Mouse (Mus musculus) C2C12 (cell line): ENCODE data around the gene Socs5. TPM values are rescaled to one million over a fixed set of nuclear protein-coding genes. Genes with fewer than 3 reads are reported as not detected.
"Not testable (repeated sequence)": the region's sequence is repeated elsewhere in the genome, so short reads cannot be mapped to it uniquely, and the experiment has no call there.

Experiments used
- H3K27me3 ChIP-seq: one replicate; pipeline ENCODE4 v1.6.1; 2011; ENCODE audit not compliant: control insufficient read depth, insufficient read depth, insufficient read length
- H3K36me3 ChIP-seq: one replicate; pipeline ENCODE4 v1.6.1; 2011; ENCODE audit not compliant: control insufficient read depth, insufficient read depth
- H3K4me3 ChIP-seq: one replicate; pipeline ENCODE4 v1.5.1; 2011; ENCODE audit warnings: mild to moderate bottlenecking, control low read depth; ENCODE audit not compliant: poor library complexity, insufficient read depth, severe bottlenecking
- H3K79me2 ChIP-seq: one replicate; pipeline ENCODE4 v1.6.1; 2011; ENCODE audit not compliant: control insufficient read depth, insufficient read depth
- H3K79me3 ChIP-seq: one replicate; pipeline ENCODE4 v1.6.1; 2011; ENCODE audit warnings: low read depth, control low read depth
- H3ac ChIP-seq: one replicate; pipeline ENCODE3; 2011; ENCODE audit warnings: low read depth; ENCODE audit not compliant: control insufficient read depth, insufficient read length
- CEBPB ChIP-seq: IDR thresholded peaks from one replicate; pipeline ENCODE4 v1.6.1; 2011; ENCODE audit warnings: low read depth, mild to moderate bottlenecking, control low read depth, moderate library complexity
- CTCF ChIP-seq: IDR thresholded peaks from one replicate; pipeline ENCODE4 v1.5.1; 2011; ENCODE audit not compliant: control insufficient read depth, insufficient read depth, insufficient read length
- FOSL1 ChIP-seq: IDR thresholded peaks from one replicate; pipeline ENCODE4 v1.8.0; 2011; ENCODE audit warnings: mild to moderate bottlenecking, low read length; ENCODE audit not compliant: poor library complexity, insufficient read depth, severe bottlenecking
- MAX ChIP-seq: IDR thresholded peaks from one replicate; pipeline ENCODE4 v1.6.1; 2011; ENCODE audit warnings: mild to moderate bottlenecking, control low read depth
- MYOD1 ChIP-seq: IDR thresholded peaks from one replicate; pipeline ENCODE4 v1.6.1; 2011; ENCODE audit warnings: low read depth; ENCODE audit not compliant: control insufficient read depth, insufficient read length
- MYOG ChIP-seq: IDR thresholded peaks from one replicate; pipeline ENCODE4 v1.6.1; 2011; ENCODE audit not compliant: control insufficient read depth, insufficient read length; ENCODE audit errors: extremely low read depth
- USF1 ChIP-seq: IDR thresholded peaks from one replicate; pipeline ENCODE4 v1.6.1; 2011; ENCODE audit warnings: low read depth, mild to moderate bottlenecking, control low read depth, moderate library complexity
- polyA plus RNA-seq: library from polyadenylated mRNA; unstranded; fragments of >200 nt; fragmentation: generic; extraction: Trizol; gene quantifications from one replicate; pipeline ENCODE4 v1.2.1, GENCODE M21; 2012; ENCODE audit warnings: missing spikeins

The Socs5 gene
- polyA plus RNA-seq, 1 experiment, result 20.1 TPM

DNA sequence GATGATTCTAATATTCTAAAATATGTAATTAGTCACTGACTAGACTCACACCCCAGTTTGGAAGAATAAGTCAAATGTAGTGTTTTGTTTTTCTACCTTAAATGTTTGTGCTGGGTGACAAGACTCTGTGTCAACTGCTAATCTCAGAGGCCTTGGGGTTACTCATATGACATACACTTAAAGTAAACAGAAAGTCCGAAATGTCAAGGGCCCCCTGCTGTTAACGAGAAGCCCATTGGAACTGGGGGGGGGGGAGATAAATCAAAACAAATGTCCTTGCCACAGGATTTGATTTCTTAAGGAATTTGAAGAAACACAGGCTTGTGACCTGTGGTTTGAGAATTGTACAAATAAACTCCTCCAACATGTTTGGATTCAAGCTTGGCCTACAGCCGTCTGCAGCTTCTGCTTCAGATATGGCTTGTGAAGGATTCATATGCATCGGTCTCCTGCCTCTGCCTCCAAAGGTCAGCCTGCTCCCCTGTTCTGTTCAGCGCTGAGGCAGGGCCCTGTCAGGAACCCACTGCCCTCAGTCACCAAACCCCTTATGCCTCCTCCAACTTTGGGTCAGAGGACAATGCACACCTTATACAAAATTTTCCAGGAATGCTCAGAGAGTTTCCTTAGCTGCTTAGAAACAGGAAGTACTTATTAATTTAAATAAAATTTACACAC, 34.6 kb upstream of the Socs5 start:
- Histone ChIP-seq H3K4me3 (no peak overlapping the region), H3K79me3 (no peaks in the 10 kb centered on the region), H3K79me2 (no peaks in the 10 kb centered on the region), H3K27me3 (no peaks in the 10 kb centered on the region), H3K36me3 (no peaks in the 10 kb centered on the region), H3ac (no peak overlapping the region)
- no peak for TF ChIP-seq MYOG
- no peak for TF ChIP-seq MYOD1
- TF ChIP-seq CEBPB, result no peak
- TF ChIP-seq USF1, result no peak
- no peak for TF ChIP-seq CTCF
- TF ChIP-seq MAX, result no peak
- no peak for TF ChIP-seq FOSL1

DNA sequence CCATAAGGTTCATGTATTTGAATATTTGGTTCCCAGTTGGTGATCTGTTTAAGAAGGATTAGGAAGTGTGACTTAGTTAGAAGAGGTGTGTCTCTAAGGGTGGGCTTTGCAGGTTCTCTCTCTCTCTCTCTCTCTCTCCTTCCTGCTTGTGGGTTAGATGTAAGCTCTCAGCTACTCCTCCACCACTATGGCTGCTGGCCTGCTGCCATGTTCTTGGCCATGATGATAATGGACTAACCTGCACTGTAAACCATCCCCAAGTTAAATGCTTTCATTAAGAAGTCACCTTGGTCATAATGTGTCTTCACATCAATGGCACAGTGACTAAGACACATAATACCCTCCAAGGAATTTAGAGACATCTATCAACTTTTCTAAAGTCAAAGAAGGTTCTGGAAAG, 34.0 kb upstream of the Socs5 start:
- Histone ChIP-seq H3ac (no peak overlapping the region), H3K36me3 (no peaks in the 10 kb centered on the region), H3K79me2 (no peaks in the 10 kb centered on the region), H3K27me3 (no peaks in the 10 kb centered on the region), H3K79me3 (no peaks in the 10 kb centered on the region), H3K4me3 (no peak overlapping the region)
- TF ChIP-seq MYOD1 (no peak), CTCF (no peak), MAX (no peak), FOSL1 (no peak), MYOG (no peak), USF1 (no peak), CEBPB (no peak)

DNA sequence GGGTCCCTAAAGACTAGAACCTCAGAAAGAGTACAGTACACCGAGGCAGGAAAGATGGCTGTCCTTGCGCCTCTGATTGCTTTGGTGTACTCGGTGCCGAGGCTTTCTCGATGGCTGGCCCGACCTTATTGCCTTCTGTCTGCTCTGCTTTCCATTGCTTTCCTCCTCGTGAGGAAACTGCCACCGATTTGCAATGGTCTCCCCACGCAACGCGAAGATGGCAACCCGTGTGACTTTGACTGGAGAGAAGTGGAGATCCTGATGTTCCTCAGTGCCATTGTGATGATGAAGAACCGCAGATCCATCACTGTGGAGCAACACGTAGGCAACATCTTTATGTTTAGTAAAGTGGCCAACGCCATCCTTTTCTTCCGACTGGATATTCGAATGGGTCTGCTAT, 29.3 kb upstream of the Socs5 start:
- H3K27me3 ChIP-seq, H3ac ChIP-seq, H3K79me3 ChIP-seq, H3K4me3 ChIP-seq, H3K79me2 ChIP-seq, H3K36me3 ChIP-seq: not testable (repeated sequence)

DNA sequence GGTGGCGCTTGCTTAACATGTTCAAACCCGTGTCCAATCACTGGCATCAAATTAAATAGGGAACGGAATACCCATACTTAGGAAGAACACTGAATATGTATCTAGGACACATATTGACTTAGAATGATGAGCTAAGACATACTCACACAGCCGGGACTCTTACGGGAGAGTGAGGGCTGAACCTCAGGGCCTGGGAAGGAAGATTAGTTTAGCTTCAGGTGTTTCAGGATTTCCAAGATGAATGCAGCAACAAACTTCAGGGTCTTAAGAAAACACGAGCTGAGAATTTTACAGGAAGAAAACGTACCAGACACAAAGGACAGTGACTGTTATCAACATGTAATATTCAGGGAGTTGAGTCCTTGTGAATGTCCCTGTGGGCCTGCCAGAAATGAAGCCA, 26.8 kb upstream of the Socs5 start:
- no peak overlapping the region for H3K4me3 ChIP-seq
- TF ChIP-seq MYOD1, result no peak
- TF ChIP-seq USF1, result no peak
- TF ChIP-seq FOSL1, result no peak
- TF ChIP-seq MAX, result no peak
- no peak for TF ChIP-seq CEBPB
- no peak for TF ChIP-seq CTCF
- TF ChIP-seq MYOG, result no peak
- H3K79me3 ChIP-seq, result no peaks in the 10 kb centered on the region
- no peak overlapping the region for H3ac ChIP-seq
- no peaks in the 10 kb centered on the region for H3K27me3 ChIP-seq
- H3K36me3 ChIP-seq, result no peaks in the 10 kb centered on the region
- H3K79me2 ChIP-seq, result no peaks in the 10 kb centered on the region

DNA sequence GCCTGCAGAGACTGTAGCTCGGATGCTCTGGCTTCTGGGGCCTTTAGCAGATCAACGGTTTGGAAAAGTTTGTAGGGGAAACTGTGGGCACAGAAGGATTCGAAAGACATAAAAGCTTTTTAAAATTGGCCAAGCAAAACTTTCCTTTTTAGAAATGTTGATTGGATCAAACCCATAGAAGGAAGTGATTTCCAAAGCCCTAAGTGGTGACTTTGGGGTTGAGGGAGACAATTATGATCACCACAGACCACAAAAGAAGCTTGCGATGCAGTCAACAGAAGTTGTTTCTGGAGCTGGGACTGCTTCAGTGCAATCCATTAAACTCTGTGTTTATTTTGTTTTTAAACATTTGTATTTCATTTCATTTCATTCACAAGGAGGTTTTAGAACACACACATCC, 24.9 kb upstream of the Socs5 start:
- no peaks in the 10 kb centered on the region for H3K79me3 ChIP-seq
- no peak for TF ChIP-seq MYOD1
- TF ChIP-seq FOSL1, result no peak
- TF ChIP-seq CEBPB, result no peak
- TF ChIP-seq USF1, result no peak
- TF ChIP-seq MYOG, result no peak
- no peak for TF ChIP-seq MAX
- no peaks in the 10 kb centered on the region for H3K79me2 ChIP-seq
- H3ac ChIP-seq, result no peak overlapping the region
- H3K4me3 ChIP-seq, result no peak overlapping the region
- no peaks in the 10 kb centered on the region for H3K27me3 ChIP-seq
- H3K36me3 ChIP-seq, result no peaks in the 10 kb centered on the region

DNA sequence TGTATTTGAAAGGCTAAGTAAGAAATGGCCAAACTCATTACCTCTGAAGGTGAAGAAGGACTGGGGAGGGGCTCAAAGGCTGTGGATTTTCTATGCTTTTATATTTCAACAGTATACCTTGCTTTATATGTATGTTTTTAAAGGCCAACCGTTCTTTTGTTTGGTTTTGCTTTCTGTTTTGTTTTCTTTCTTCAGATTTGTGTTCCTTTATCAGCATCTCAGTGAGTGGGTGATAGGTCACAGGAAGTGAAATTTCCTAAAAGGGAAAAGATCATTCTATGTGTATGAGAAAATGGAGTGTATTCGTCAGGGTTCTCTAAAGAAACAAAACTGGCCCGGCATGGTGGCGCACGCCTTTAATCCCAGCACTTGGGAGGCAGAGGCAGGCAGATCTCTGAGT, 23.8 kb upstream of the Socs5 start:
- no peak for TF ChIP-seq USF1
- TF ChIP-seq FOSL1, result no peak
- no peak for TF ChIP-seq MYOD1
- no peak for TF ChIP-seq CTCF
- TF ChIP-seq MYOG, result no peak
- no peak for TF ChIP-seq MAX
- TF ChIP-seq CEBPB, result no peak
- Histone ChIP-seq H3K27me3 (no peaks in the 10 kb centered on the region), H3K4me3 (no peak overlapping the region), H3K79me3 (no peaks in the 10 kb centered on the region), H3K36me3 (no peaks in the 10 kb centered on the region), H3K79me2 (no peaks in the 10 kb centered on the region), H3ac (no peak overlapping the region)
